Mouse (Mus musculus) heart, postnatal 25 days (tissue): ENCODE results near the gene Cdadc1. TPM values are rescaled to one million over a fixed set of nuclear protein-coding genes. Genes with fewer than 3 reads are reported as not detected.

Experiments used
- DNase-seq: peaks from one replicate; pipeline ENCODE4 v3.0.0; 2022; ENCODE audit warnings: low spot score
- intact Hi-C: fragments of 180-260 bp; cut with DNase I; formaldehyde crosslinking; loops from one replicate; pipeline ENCODE4 v1.15.1; 2025
- total RNA-seq, 2 experiments: library from RNA; stranded (reverse); gene quantifications; 2 replicates each; pipeline ENCODE4 v1.2.3; 2021

The Cdadc1 gene
- 10 to 100 TPM; 42.6 to 45.8 TPM for total RNA-seq

GRCm38 (mm10) chr14:59597398-59598259, at the start of gene Cdadc1:
Gene Cdadc1 (minus strand): TSS chr14:59597959.
- intact Hi-C loops = no loop called here
- DNase-seq = peak; percentile 86

DNA sequence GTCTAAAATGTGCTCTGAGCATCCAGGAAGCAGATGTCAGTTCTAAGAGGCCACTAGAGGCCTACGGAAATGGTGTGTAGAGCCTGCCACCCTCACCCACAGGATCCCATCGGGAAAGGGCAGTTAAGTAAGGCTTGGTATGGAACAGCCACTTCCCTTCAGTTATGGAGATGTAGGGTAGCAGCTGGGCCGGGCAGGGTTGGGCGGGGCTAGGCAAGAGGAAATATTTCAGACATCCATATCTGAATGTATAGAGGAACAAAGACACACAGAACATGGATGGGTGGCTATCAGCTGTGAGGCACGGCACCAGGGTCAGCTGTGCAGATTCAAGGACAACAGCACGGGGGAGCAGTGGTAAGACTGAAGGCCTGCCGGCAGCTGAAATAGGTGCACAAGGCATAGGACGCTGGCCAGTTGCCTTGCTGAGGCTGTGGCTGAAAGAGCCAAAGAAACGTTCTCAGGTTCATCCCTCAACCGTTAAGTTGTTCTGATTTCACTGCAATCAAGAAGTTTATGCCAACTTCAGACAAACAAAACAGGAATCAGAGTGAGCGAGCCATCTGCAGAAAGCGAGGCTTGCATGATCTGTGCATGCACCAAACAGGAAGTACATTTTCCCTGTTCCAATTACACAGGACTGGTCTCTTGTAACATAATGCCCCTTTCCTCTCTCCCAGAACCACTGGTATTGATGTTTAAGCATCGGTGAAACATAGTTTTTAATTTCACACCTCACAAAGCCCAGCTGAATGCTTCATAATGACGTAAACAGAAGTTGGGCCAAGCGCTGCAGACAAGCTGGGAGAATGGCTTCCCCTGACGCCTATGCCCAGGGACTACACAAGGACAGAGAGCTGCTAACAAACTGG, 49.3 kb upstream of the Cdadc1 start:
- DNase-seq = no peak
- intact Hi-C loops = no loop called here

- DNase-seq = no peak
- intact Hi-C loops = no loop called here
Observed at GRCm38 (mm10) chr14:59644896-59645295, 47.1 kb upstream of the Cdadc1 start.

- DNase-seq = no peak
- intact Hi-C loops = no loop called here
Observed at GRCm38 (mm10) chr14:59644166-59644565, 46.4 kb upstream of the Cdadc1 start.

DNA sequence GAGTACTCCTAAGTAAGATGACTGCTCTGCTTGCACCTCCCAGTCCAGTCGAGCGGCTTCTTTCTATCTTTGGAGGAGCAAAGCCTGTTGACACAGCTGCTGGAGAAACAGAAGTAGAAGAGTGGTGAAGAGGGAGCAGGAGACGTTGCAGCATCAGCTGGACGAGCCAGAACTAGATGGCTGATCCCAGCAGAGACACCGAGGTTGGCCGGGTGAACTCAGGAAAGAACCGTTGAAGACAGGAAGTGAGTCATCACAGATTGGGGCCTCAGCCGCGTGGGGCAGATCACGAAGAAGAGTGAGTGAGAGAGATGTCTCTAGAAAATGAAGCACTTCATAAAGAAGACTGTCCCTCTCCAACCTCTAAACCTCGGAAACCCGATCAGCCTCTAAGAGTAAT, 45.8 kb upstream of the Cdadc1 start:
- intact Hi-C loops = no loop called here
- no peak for DNase-seq

DNA sequence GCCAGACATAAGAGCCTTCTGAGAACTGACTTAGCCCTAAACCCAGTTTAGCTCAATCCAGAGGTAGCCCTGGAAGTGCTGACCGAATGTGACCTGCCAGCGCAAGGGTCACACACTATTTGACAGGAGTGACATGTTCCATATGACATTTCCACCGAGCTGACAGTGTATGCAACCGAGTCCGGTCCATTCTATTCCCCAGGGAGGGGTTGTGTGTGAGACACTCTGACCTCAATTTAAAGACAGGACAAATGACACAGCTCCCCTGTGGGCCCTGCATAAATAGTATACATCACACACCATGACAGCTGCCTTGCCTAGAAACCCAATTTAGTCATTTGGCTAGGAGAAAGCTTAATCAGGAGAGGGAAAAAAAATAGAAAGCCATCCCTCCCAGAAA, 44.1 kb upstream of the Cdadc1 start:
- intact Hi-C loops = no loop called here
- DNase-seq = no peak

GRCm38 (mm10) chr14:59638906-59639703, 41.3 kb upstream of the Cdadc1 start:
- intact Hi-C loops = no loop called here
- DNase-seq = no peak

- intact Hi-C loops = no loop called here
Observed at GRCm38 (mm10) chr14:59633988-59634387, 36.2 kb upstream of the Cdadc1 start.

DNA sequence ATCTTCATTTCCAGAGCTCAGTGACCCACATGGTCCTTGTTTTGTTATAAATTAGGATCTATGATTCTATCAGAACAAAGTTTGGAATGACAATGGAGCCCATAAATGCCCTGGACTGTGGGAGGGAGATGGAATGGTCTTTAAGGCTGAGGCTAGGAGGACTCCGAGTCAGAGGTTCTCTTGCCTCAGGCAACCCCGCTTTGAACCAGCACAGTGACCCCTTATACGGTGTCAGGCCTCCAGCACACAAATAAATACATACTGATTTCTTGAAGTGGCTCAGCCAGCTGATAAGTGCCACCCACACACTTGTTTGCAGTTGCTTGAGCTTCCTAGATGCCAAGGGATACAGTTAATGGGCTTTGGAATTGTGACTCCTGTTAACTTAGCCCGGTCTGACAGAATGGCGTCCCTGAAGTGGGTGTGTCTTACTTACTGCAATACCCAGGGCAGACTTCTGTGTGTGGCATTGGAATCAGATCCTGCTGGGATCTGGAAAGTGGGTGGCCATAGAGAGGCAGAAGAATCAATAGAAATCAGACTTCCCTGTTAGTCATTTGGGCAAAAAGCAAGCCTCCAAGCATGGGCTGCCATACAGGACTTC, 35.6 kb upstream of the Cdadc1 start:
- intact Hi-C loops = no loop called here
- no peak for DNase-seq

More at GRCm38 (mm10) chr14:59633988-59634387, 36.2 kb upstream of the Cdadc1 start:
- no peak for DNase-seq

- intact Hi-C loops = no loop called here
Observed at GRCm38 (mm10) chr14:59632067-59632466, 34.3 kb upstream of the Cdadc1 start.

GRCm38 (mm10) chr14:59630096-59630495, 32.3 kb upstream of the Cdadc1 start:
- intact Hi-C loops = no loop called here
- DNase-seq = no peak

More at GRCm38 (mm10) chr14:59632067-59632466, 34.3 kb upstream of the Cdadc1 start:
- no peak for DNase-seq

GRCm38 (mm10) chr14:59629308-59629707, 31.5 kb upstream of the Cdadc1 start:
- intact Hi-C loops = no loop called here
- no peak for DNase-seq

DNA sequence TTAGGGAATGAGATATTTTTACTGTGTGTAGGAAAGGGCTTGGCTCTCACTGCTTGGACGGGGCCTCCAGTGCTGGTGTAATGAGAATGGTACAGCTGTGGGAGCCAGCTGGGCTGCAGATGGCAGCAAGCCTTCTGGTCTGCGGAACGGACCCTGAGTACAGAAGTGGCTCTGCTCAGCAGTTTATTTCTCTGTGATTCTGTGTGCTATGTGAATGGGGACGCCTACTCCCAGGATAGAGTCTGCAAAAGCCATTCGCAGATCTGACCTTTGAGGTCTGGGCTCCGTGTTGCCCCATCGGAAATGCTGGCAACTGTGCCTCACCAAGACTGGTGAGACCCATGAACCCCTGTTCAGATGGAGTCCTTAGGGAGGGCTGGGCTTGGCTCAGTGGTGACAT, 30.1 kb upstream of the Cdadc1 start:
- intact Hi-C loops = no loop called here
- no peak for DNase-seq

- no peak for DNase-seq
- intact Hi-C loops = no loop called here
Observed at GRCm38 (mm10) chr14:59627142-59627680, 29.5 kb upstream of the Cdadc1 start.

- DNase-seq = no peak
- intact Hi-C loops = no loop called here
Observed at GRCm38 (mm10) chr14:59626711-59627110, 29.0 kb upstream of the Cdadc1 start.

GRCm38 (mm10) chr14:59625806-59626364, 28.1 kb upstream of the Cdadc1 start:
- intact Hi-C loops = no loop called here
- no peak for DNase-seq

DNA sequence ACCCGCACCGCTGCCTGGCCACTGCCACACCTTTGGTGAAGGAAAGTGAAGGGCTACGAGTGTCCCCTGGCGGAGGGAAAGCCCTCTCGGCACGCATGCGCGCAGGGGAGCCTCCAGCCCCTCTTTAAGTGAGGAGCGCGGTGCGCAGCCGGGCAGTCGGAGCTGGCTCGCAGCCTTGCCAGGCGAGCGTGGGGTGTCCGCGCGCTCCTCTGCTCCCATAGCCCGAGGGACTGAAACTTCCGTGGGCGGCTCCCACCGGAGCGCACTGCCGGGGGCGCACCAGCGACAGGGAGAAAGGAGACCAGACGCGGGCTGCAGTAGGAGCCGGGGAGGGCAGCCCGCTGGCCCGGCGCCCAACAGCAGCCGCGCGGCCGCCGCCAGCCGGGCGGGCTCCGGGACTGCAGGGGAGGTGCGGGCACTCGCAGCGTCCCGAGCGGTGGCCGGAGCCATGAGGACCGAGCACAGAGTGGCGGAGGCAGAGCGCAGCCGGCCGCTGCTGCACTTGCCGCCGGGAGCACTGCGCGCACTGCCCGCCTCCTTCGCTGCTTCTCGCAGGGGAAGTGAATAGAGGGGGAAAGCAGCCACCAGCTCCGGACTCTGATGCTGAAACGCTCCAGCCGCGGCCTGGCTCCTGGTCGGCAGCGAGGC, 27.5 kb upstream of the Cdadc1 start, which contains the start of gene Shisa2:
TSS of gene Shisa2 (plus strand) at position 151 of the 648 bp plus-strand sequence.
- intact Hi-C loops = no loop called here
- peak; percentile 39 for DNase-seq

- no peak for DNase-seq
- intact Hi-C loops = no loop called here
Observed at GRCm38 (mm10) chr14:59624326-59624885, 26.6 kb upstream of the Cdadc1 start.
